Mouse (Mus musculus): ENCODE measurements around the gene Xbp1.
"Not testable (repeated sequence)": the region's sequence is repeated elsewhere in the genome, so short reads cannot be mapped to it uniquely, and the experiment has no call there.

The Xbp1 gene

GRCm38 (mm10) chr11:5499961-5500644, 20.4 kb upstream of the Xbp1 start:
- in situ Hi-C loops (cut with MboI; ENCODE audit: low pct_unique_long_range_greater_than_20kb in 1 of 2, low sequenced_read_pairs in 2 of 2, unreplicated experiment in 1 of 2), result no loop called here

DNA sequence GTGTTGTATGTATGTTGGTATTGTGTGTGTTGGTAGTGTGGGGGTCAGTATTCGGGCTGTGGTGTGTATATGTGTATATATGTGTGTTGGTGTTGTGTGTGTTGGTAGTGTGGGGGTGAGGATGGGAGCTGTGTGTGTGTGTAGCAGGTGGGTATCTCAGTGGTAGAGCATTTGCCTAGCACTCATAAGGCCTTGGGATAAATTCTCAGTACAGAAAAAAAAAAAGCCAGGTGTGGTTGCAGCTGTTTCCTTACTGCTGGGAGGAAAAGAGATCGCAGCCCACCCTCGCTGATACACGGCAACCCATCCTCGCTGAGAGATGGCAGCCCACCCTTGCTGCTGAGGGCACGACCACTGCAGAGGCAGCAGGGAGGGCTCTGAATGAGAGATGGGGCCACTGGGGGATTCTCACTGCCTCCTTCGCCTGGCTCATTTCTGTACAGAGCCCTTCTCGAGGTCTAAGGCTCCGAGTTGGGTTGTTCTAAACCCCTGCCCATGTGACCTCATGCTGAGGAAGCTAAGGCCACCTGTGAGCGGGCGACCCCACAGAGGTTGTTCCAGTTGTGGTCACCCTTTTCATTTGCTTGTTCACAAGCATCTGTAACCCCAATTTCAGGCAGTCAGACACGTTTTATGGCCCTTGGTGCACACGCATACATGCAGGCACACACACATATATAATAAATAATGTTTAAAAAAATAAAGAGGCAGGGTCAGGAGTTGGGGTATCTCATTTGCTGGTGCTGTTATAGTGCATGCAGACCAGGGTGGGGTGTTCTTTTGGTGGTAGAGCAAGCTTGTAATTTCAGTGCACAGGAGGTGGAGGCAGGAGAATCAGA, 19.3 kb upstream of the Xbp1 start:
- in situ Hi-C loops (cut with MboI; ENCODE audit: low pct_unique_long_range_greater_than_20kb in 1 of 2, low sequenced_read_pairs in 2 of 2, unreplicated experiment in 1 of 2), result no loop called here

- in situ Hi-C loops (cut with MboI; ENCODE audit: low pct_unique_long_range_greater_than_20kb in 1 of 2, low sequenced_read_pairs in 2 of 2, unreplicated experiment in 1 of 2), result no loop called here
Measured at GRCm38 (mm10) chr11:5502351-5503051, 18.0 kb upstream of the Xbp1 start.

GRCm38 (mm10) chr11:5505856-5506575, 14.4 kb upstream of the Xbp1 start:
- in situ Hi-C loops (cut with MboI; ENCODE audit: low pct_unique_long_range_greater_than_20kb in 1 of 2, low sequenced_read_pairs in 2 of 2, unreplicated experiment in 1 of 2), result no loop called here

DNA sequence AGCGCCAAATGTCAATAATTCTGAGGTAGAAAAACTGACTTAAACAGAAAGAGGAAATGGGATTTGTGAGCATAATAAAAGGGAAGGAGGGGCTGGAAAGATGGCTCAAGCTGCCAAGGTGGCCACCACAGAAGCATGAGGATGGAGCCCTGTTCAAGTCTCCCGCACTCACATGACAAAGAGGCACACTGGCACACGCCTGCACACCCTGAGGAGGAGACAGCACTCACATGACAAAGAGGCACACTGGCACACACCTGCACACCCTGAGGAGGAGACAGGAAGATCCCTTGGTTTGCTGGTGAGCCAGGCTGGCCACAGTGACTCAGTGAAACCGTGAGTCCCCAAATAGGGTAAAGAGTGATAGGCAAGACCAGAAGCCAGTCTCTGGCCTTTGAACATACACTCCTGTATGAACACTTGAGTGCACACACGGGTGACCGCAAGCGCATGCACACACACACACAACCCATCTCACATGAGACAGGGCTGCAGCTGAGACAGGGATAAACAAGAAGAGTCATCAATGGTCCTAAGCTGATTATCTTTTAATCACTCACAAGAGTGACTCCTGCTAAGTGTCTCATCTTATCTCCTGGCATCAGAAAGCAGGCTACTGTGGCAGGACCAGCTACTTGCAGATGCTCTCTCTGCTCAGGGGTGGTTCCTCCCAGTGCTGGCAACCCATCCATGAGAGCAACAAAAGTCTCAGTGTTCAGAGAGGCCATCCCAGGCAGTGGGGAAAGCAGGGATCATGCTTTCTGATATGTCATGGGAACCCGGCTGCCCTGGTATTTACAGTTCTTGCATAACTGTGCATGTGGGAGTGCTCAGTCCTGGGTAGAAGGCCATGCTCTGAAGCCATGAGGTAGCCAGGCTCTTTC, 11.0 kb upstream of the Xbp1 start:
- in situ Hi-C loops (cut with MboI; ENCODE audit: low pct_unique_long_range_greater_than_20kb in 1 of 2, low sequenced_read_pairs in 2 of 2, unreplicated experiment in 1 of 2), result no loop called here

DNA sequence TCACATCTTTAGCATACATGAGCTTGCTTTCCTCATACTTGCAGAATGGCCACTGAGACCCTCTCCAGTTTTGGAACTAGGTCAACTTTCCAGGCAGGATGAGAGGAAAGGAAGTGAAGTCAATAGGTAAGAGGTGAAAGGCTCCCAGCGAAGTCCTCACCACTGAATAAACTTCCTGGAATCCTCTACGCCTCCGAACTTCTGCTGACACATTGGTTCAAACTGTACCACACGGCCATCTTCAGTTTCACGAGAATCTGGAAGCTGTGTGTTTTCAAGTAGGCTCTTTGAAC, 10.4 kb upstream of the Xbp1 start:
- in situ Hi-C loops (cut with MboI; ENCODE audit: low pct_unique_long_range_greater_than_20kb in 1 of 2, low sequenced_read_pairs in 2 of 2, unreplicated experiment in 1 of 2), result no loop called here

GRCm38 (mm10) chr11:5510686-5511085, 9.8 kb upstream of the Xbp1 start:
- in situ Hi-C loops (cut with MboI; ENCODE audit: low pct_unique_long_range_greater_than_20kb in 1 of 2, low sequenced_read_pairs in 2 of 2, unreplicated experiment in 1 of 2), result not testable (repeated sequence)

GRCm38 (mm10) chr11:5512099-5512725, 8.2 kb upstream of the Xbp1 start:
- in situ Hi-C loops (cut with MboI; ENCODE audit: low pct_unique_long_range_greater_than_20kb in 1 of 2, low sequenced_read_pairs in 2 of 2, unreplicated experiment in 1 of 2), result no loop called here

DNA sequence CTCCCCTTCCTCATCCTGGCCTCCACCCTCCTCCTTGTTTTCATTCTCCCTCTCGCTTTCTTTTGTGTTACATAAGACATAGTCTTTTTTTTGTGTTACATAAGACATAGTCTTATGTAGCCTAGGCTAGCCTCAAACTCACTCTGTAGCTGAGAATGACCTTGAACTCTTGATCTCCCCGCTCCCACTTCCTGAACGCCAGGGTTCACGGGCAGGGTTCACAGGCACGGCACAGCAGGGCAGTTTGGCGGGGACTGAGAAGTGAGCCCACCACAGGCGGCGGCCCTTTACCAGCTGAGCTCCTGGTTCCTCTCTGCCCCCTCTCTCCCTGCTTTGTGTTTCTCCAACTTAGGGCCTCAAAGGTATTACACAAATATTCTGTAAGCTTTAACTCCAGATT, 7.5 kb upstream of the Xbp1 start:
- in situ Hi-C loops (cut with MboI; ENCODE audit: low pct_unique_long_range_greater_than_20kb in 1 of 2, low sequenced_read_pairs in 2 of 2, unreplicated experiment in 1 of 2), result no loop called here

DNA sequence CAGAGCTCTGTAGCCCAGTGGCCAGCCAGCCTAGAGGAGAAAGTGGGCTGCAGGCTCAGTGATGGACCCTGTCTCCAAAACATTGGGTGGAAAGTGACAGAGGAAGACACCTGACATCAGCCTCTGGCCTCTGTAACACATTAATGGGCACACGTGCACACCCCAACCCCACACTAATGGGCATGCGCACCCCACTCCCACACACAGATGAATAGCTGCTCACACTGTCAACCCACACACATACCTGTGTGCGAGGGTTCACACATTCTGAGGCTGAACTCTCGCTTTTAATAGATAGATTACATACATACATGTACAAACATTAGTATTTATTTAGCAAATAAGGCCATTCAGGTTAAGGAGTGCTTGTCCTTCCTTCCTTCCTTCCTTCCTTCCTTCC, 6.4 kb upstream of the Xbp1 start:
- in situ Hi-C loops (cut with MboI; ENCODE audit: low pct_unique_long_range_greater_than_20kb in 1 of 2, low sequenced_read_pairs in 2 of 2, unreplicated experiment in 1 of 2), result no loop called here

GRCm38 (mm10) chr11:5515196-5515595, 5.3 kb upstream of the Xbp1 start:
- in situ Hi-C loops (cut with MboI; ENCODE audit: low pct_unique_long_range_greater_than_20kb in 1 of 2, low sequenced_read_pairs in 2 of 2, unreplicated experiment in 1 of 2), result no loop called here

GRCm38 (mm10) chr11:5515655-5516054, 4.8 kb upstream of the Xbp1 start:
- in situ Hi-C loops (cut with MboI; ENCODE audit: low pct_unique_long_range_greater_than_20kb in 1 of 2, low sequenced_read_pairs in 2 of 2, unreplicated experiment in 1 of 2), result no loop called here

DNA sequence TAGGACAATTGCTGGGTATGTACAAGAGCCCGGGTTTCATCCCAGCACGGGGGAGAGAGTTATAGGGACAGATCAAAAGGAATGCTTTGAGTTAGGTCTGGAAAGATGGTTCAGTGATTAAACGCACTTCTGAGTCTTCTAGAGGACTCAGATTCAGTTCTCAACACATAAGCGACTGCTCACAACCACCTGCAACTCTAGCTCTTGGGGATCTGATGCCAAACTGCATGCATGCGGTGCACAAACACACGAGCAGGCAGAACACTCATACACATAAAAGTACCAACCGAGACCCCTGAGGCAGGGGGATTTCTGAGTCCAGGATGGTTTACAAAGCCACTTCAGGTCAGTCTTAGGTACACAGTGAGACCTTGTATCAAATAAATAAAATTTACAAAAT, 4.3 kb upstream of the Xbp1 start:
- in situ Hi-C loops (cut with MboI; ENCODE audit: low pct_unique_long_range_greater_than_20kb in 1 of 2, low sequenced_read_pairs in 2 of 2, unreplicated experiment in 1 of 2), result no loop called here

- in situ Hi-C loops (cut with MboI; ENCODE audit: low pct_unique_long_range_greater_than_20kb in 1 of 2, low sequenced_read_pairs in 2 of 2, unreplicated experiment in 1 of 2), result no loop called here
Measured at GRCm38 (mm10) chr11:5516617-5517016, 3.8 kb upstream of the Xbp1 start.

DNA sequence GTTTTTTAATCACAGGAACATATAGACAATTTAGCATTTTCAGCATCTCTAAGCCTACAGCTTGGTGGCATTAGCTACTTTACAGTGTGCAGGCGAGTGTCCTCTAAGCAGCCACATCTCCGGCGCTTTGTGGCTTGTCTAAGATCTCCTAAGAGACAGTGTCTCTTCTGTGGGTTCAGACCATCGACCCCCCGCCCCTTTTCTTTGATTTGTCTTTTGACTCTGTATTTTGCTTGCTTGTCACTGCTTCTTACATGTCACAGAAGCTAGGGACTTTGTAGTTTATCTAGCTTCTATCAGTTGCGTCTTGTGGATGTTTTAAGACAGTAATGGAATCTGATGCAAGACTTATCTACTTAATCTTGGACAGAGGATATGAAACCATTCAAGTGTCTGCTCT, 3.1 kb upstream of the Xbp1 start:
- in situ Hi-C loops (cut with MboI; ENCODE audit: low pct_unique_long_range_greater_than_20kb in 1 of 2, low sequenced_read_pairs in 2 of 2, unreplicated experiment in 1 of 2), result no loop called here

DNA sequence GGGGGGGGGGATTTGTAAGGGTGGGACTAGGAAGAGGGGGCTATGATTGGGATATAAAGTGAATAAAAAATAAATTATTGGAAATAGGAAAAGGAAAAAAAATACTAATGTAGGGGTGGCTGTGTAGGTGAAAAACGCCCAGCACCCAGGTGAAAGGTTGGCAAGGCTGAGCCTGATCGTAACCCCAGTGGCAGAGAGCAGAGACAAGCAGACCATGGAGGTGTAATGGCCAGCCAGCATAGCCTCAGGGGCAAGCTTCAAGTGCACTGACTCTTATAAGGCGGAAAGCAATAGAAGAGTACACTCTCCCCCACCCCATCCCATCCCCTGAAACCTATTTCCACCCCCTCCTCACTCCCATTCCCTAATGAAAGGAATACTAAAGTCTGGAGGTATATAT, 778 bp upstream of the Xbp1 start:
- in situ Hi-C loops (cut with MboI; ENCODE audit: low pct_unique_long_range_greater_than_20kb in 1 of 2, low sequenced_read_pairs in 2 of 2, unreplicated experiment in 1 of 2), result loop anchor here in 1 of 2 experiments (5.0 kb wide), 1 partner anchor 32 kb away; no protein-coding TSS in a partner anchor

- in situ Hi-C loops (cut with MboI; ENCODE audit: low pct_unique_long_range_greater_than_20kb in 1 of 2, low sequenced_read_pairs in 2 of 2, unreplicated experiment in 1 of 2), result loop anchor here in 1 of 2 experiments (5.0 kb wide), 1 partner anchor 34 kb away; no protein-coding TSS in a partner anchor
Measured at GRCm38 (mm10) chr11:5521266-5521515, 732 bp downstream of the Xbp1 start.

Data from mouse embryonic stem cell (cell line).